Mouse (Mus musculus) liver, embryonic 14.5 days (tissue): ENCODE results near the gene Utp3. TPM values are rescaled to one million over a fixed set of nuclear protein-coding genes. Genes with fewer than 3 reads are reported as not detected.
"Not testable (repeated sequence)": the region's sequence is repeated elsewhere in the genome, so short reads cannot be mapped to it uniquely, and the experiment has no call there.

Experiments used
- ATAC-seq: fragments of 200-750 bp; cut with Nextera tagmentation; 2 replicates; pipeline ENCODE4 v1.8.0; 2017; ENCODE audit warnings: moderate number of reproducible peaks, mild to moderate bottlenecking, moderate library complexity; ENCODE audit not compliant: insufficient read depth
- DNase-seq, 3 experiments: peaks; one replicate each; pipeline ENCODE4 v3.0.0-alpha.2; 2012 to 2013; ENCODE audit warnings: low read depth in 3 of 3, low spot score in 3 of 3
- H3K27ac ChIP-seq: fragments of 300-500 bp; sonication (generic); 2 replicates; pipeline ENCODE4 v1.5.1; 2014; ENCODE audit warnings: moderate library complexity, mild to moderate bottlenecking, control low read depth, inconsistent platforms
- H3K27me3 ChIP-seq: fragments of 300-500 bp; sonication (generic); 2 replicates; pipeline ENCODE4 v1.6.1; 2014; ENCODE audit warnings: mild to moderate bottlenecking, low read length, moderate library complexity; ENCODE audit not compliant: control insufficient read depth, insufficient read depth
- H3K36me3 ChIP-seq: fragments of 300-500 bp; sonication (generic); replicated peaks from 2 replicates; pipeline ENCODE4 v1.6.1; 2014; ENCODE audit warnings: low read depth; ENCODE audit not compliant: control insufficient read depth, insufficient read depth
- H3K4me1 ChIP-seq, 2 experiments: fragments of 200-500 bp in 1 of 2; fragments of 300-500 bp in 1 of 2; sonication (generic) in 1 of 2; replicated peaks; 2 replicates each; pipeline ENCODE4 v1.6.1; 2012 to 2014; ENCODE audit warnings: antibody characterized with exemption in 1 of 2, inconsistent platforms in 1 of 2, low read length in 1 of 2; ENCODE audit not compliant: control insufficient read depth in 2 of 2, insufficient read depth in 2 of 2
- H3K4me2 ChIP-seq: fragments of 300-500 bp; sonication (generic); 2 replicates; pipeline ENCODE4 v1.6.1; 2014; ENCODE audit warnings: low read depth, mild to moderate bottlenecking, control low read depth, moderate library complexity
- H3K4me3 ChIP-seq, 2 experiments: fragments of 200-500 bp in 1 of 2; fragments of 300-500 bp in 1 of 2; sonication (generic) in 1 of 2; 2 replicates each; pipeline ENCODE4 v1.5.1; 2012 to 2014; ENCODE audit warnings: low read depth in 2 of 2, low read length in 2 of 2, mild to moderate bottlenecking in 2 of 2, control low read depth in 1 of 2, inconsistent platforms in 1 of 2, moderate library complexity in 1 of 2; ENCODE audit not compliant: insufficient read depth in 1 of 2
- H3K9ac ChIP-seq: fragments of 300-500 bp; sonication (generic); replicated peaks from 2 replicates; pipeline ENCODE4 v1.6.1; 2014; ENCODE audit warnings: mild to moderate bottlenecking, control low read depth, moderate library complexity
- H3K9me3 ChIP-seq: fragments of 300-500 bp; sonication (generic); 2 replicates; pipeline ENCODE4 v1.6.1; 2016; ENCODE audit warnings: low read length, mixed read lengths; ENCODE audit not compliant: control insufficient read depth
- CTCF ChIP-seq: IDR thresholded peaks from 2 replicates; pipeline ENCODE4 v1.5.1; 2016; ENCODE audit warnings: antibody characterized with exemption, low read depth, control low read depth
- EP300 ChIP-seq: IDR thresholded peaks from 2 replicates; pipeline ENCODE4 v1.6.1; 2016; ENCODE audit warnings: antibody characterized with exemption, low read depth
- WGBS: fragments of 180-500 bp; shearing (Covaris S2); extraction: QIAGEN DNeasy Blood & Tissue Kit; methylation state at CpG from one replicate; pipeline ENCODE4 v1.1.7; 2014; ENCODE audit not compliant: insufficient replicate concordance; 5-methylcytosine and 5-hydroxymethylcytosine counted together
- polyA plus RNA-seq, 2 experiments: library from polyadenylated mRNA; depleted of rRNA in 1 of 2; stranded (reverse) in 1 of 2; unstranded in 1 of 2; fragments of >200 nt; fragmentation: Nextera tagmentation in 1 of 2; extraction: Ambion mirVana in 1 of 2; gene quantifications; 2 replicates each; pipeline versions ENCODE4 v1.2.1 to v1.2.3; 2012 to 2014

Gene Utp3
- polyA plus RNA-seq, 2 experiments = 24.6 to 25.5 TPM

DNA sequence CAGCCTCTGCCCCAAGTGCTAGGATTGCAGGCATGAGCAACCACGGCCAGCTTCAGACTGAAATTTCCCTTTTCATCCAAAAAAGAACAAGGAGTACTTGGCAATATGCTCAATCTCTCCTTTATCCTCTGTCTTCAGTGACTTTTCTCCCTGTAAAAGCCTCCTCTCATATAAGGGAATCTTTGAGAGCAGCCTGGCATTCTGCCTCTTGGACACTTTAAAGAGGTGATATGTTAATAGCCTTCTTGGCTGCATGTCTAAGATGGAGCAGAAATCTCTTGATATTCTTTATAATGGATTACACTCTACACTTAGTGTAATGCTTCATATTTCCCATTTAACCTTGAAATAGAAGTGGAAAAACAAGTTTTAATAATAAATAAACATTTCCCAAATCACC lies 23.4 kb upstream of the Utp3 start:
- Histone ChIP-seq H3K4me3 (no peak overlapping the region), H3K4me2 (no peak overlapping the region), H3K9ac (no peak overlapping the region), H3K27ac (no peak overlapping the region), H3K9me3 (no peaks in the 10 kb centered on the region), H3K27me3 (no peaks in the 10 kb centered on the region), H3K4me1 (no peaks in the 10 kb centered on the region), H3K36me3 (no peaks in the 10 kb centered on the region)
- WGBS = 31% methylated on average over 1 of the region's 1 CpGs
- DNase-seq (no peak), ATAC-seq (no peak)
- no peak for TF ChIP-seq CTCF
- no peak for TF ChIP-seq EP300

DNA sequence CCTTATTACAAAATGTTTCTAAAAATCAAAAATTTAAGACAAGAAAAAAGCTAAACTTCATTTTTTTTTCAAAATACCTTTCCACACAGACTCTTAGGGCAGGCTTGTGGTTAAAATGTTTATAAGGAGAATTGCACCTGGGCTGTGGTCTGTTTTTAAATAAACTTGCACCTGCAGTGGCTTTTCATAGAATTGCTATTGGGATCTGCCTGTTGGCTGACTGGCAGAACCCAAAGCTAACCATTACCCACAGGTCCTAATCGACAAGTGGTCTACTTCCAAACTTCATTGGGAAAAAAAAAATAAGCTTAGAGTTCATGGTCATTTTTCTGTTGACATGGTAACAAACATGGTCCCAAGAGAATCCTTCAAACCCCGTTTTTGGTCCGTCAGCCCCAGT lies 19.6 kb upstream of the Utp3 start:
- Histone ChIP-seq H3K4me2 (no peak overlapping the region), H3K9me3 (no peaks in the 10 kb centered on the region), H3K9ac (no peak overlapping the region), H3K4me3 (no peak overlapping the region), H3K27me3 (no peaks in the 10 kb centered on the region), H3K27ac (no peak overlapping the region), H3K4me1 (no peaks in the 10 kb centered on the region), H3K36me3 (no peaks in the 10 kb centered on the region)
- WGBS = 62% methylated on average over 3 of the region's 3 CpGs
- DNase-seq (no peak), ATAC-seq (no peak)
- TF ChIP-seq EP300 (no peak), CTCF (no peak)

DNA sequence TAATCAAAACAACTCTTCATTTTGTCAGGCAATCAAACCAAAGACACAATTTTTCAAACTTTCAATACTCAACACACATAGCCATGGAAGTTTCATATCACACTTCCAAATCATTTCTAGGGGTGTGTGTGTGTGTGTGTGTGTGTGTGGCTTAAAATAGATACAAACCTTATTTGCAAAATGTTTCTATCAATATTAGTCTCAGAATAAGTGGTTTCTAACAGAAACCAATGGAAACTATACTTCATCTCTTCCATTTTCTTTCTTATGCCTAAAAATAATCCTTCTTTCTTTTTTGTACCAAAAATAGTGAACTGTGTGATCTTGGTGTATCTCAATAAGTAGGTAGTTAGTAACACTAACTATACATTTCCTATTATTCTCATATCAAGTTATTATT lies 13.4 kb upstream of the Utp3 start:
- H3K27me3 ChIP-seq = no peaks in the 10 kb centered on the region
- ATAC-seq (no peak), DNase-seq (no peak)
- H3K4me2 ChIP-seq = no peak overlapping the region
- TF ChIP-seq EP300 (no peak), CTCF (no peak)
- H3K9me3 ChIP-seq = no peaks in the 10 kb centered on the region
- H3K4me1 ChIP-seq = no peaks in the 10 kb centered on the region
- H3K27ac ChIP-seq = no peak overlapping the region
- no peak overlapping the region for H3K9ac ChIP-seq
- no peaks in the 10 kb centered on the region for H3K36me3 ChIP-seq
- no peak overlapping the region for H3K4me3 ChIP-seq

GRCm38 (mm10) chr5:88542651-88543282 lies 11.5 kb upstream of the Utp3 start:
- H3K9ac ChIP-seq = no peak overlapping the region
- no peak for ATAC-seq
- no peak overlapping the region for H3K27ac ChIP-seq
- H3K4me2 ChIP-seq = no peak overlapping the region
- no peaks in the 10 kb centered on the region for H3K4me1 ChIP-seq
- DNase-seq = no peak
- TF ChIP-seq EP300 (no peak), CTCF (peak; percentile 54; the same call in 1 of the 2 replicates)
- WGBS = 44% methylated on average over 5 of the region's 5 CpGs
- no peak overlapping the region for H3K4me3 ChIP-seq
- H3K27me3 ChIP-seq = no peaks in the 10 kb centered on the region
- no peaks in the 10 kb centered on the region for H3K36me3 ChIP-seq
- no peaks in the 10 kb centered on the region for H3K9me3 ChIP-seq

GRCm38 (mm10) chr5:88544411-88544810 lies 9.9 kb upstream of the Utp3 start:
- not testable (repeated sequence) for ATAC-seq, H3K36me3 ChIP-seq, H3K27ac ChIP-seq, H3K9me3 ChIP-seq, H3K9ac ChIP-seq, DNase-seq, H3K27me3 ChIP-seq, H3K4me3 ChIP-seq, H3K4me1 ChIP-seq, H3K4me2 ChIP-seq
- WGBS = 59% methylated on average over 1 of the region's 1 CpGs
